Mouse (Mus musculus) intestine, embryonic 15.5 days (tissue): Measurements from ENCODE around the gene Adgra3. TPM values are rescaled to one million over a fixed set of nuclear protein-coding genes. Genes with fewer than 3 reads are reported as not detected.

Experiments
- ATAC-seq: fragments of 200-750 bp; cut with Nextera tagmentation; 2 replicates; pipeline ENCODE4 v1.8.0; 2017; ENCODE audit warnings: moderate TSS enrichment, moderate library complexity
- H3K27ac ChIP-seq: fragments of 300-500 bp; sonication (generic); 2 replicates; pipeline ENCODE4 v1.5.1; 2015; ENCODE audit warnings: mild to moderate bottlenecking, inconsistent platforms
- H3K27me3 ChIP-seq: fragments of 300-500 bp; sonication (generic); replicated peaks from 2 replicates; pipeline ENCODE4 v1.6.1; 2015; ENCODE audit warnings: inconsistent platforms
- H3K36me3 ChIP-seq: fragments of 300-500 bp; sonication (generic); 2 replicates; pipeline ENCODE4 v1.6.1; 2015; ENCODE audit warnings: inconsistent platforms
- H3K4me1 ChIP-seq: fragments of 300-500 bp; sonication (generic); replicated peaks from 2 replicates; pipeline ENCODE4 v1.6.1; 2015; ENCODE audit warnings: inconsistent platforms
- H3K4me2 ChIP-seq: fragments of 300-500 bp; sonication (generic); replicated peaks from 2 replicates; pipeline ENCODE4 v1.6.1; 2015; ENCODE audit warnings: mild to moderate bottlenecking, inconsistent platforms
- H3K4me3 ChIP-seq: fragments of 300-500 bp; sonication (generic); replicated peaks from 2 replicates; pipeline ENCODE4 v1.5.1; 2015; ENCODE audit warnings: inconsistent platforms
- H3K9ac ChIP-seq: fragments of 300-500 bp; sonication (generic); 2 replicates; pipeline ENCODE4 v1.6.1; 2015; ENCODE audit warnings: inconsistent platforms
- H3K9me3 ChIP-seq: fragments of 300-500 bp; sonication (generic); 2 replicates; pipeline ENCODE4 v1.6.1; 2016; ENCODE audit warnings: inconsistent platforms
- WGBS: fragments of 180-500 bp; shearing (Covaris S2); methylation state at CpG from one replicate; pipeline ENCODE4 v1.1.7; 2015; 5-methylcytosine and 5-hydroxymethylcytosine counted together
- polyA plus RNA-seq: library from polyadenylated mRNA; unstranded; fragments of >200 nt; fragmentation: Nextera tagmentation; extraction: Ambion mirVana; gene quantifications from 2 replicates; pipeline ENCODE4 v1.2.1, GENCODE M21; 2015

Gene Adgra3
- polyA plus RNA-seq, 1 experiment from 2014 or later, result 19.3 TPM

DNA sequence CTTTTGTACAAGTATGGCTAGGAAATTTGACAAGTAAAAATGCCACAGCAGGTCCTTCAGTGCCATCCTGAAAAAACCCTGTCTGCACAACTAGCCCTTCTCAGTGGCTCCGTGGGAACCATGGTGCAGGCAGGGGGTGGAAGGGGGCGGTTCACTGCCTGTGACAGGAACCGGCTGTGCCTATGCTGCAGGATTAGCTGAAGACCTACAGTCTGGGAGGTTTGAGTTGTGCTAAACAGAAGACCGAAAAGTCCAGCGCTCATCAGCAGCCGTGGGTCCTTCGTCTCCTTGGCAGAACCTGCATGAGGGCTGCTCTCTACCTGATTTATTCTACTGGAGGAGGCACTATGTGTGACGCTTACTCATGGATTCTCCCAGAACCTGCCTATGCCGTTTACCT is 59.0 kb downstream of the Adgra3 start:
- Histone ChIP-seq H3K36me3 (no peaks in the 10 kb centered on the region), H3K4me3 (no peak overlapping the region), H3K9me3 (no peaks in the 10 kb centered on the region), H3K9ac (no peak overlapping the region), H3K27me3 (no peaks in the 10 kb centered on the region), H3K4me2 (no peak overlapping the region), H3K4me1 (no peaks in the 10 kb centered on the region), H3K27ac (no peak overlapping the region)
- WGBS, result 52% methylated on average over 9 of the region's 9 CpGs
- peak; percentile 39; the same call in 1 of the 2 replicates for ATAC-seq

DNA sequence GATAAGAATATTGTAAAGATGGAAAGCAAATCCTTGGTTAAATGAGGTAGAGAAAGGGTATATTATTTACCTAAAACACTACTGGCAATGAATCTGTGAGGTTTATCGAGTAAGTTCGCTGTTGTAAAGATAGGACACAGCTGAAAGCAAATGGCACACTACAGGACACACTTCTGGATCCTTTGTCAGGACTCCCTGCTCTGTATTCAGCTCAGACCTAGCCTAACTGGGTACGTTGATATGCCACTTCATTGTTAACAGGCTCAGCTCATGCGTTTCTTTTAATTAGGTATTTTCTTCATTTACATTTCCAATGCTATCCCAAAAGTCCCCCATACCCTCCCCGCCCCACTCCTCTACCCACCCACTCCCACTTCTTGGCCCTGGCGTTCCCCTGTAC is 61.8 kb downstream of the Adgra3 start:
- no peak overlapping the region for H3K9ac ChIP-seq
- no peaks in the 10 kb centered on the region for H3K27me3 ChIP-seq
- H3K4me1 ChIP-seq, result no peaks in the 10 kb centered on the region
- no peaks in the 10 kb centered on the region for H3K36me3 ChIP-seq
- no peak overlapping the region for H3K27ac ChIP-seq
- ATAC-seq, result no peak
- H3K9me3 ChIP-seq, result no peaks in the 10 kb centered on the region
- H3K4me2 ChIP-seq, result no peak overlapping the region
- H3K4me3 ChIP-seq, result no peak overlapping the region
- WGBS, result 84% methylated on average over 6 of the region's 6 CpGs

DNA sequence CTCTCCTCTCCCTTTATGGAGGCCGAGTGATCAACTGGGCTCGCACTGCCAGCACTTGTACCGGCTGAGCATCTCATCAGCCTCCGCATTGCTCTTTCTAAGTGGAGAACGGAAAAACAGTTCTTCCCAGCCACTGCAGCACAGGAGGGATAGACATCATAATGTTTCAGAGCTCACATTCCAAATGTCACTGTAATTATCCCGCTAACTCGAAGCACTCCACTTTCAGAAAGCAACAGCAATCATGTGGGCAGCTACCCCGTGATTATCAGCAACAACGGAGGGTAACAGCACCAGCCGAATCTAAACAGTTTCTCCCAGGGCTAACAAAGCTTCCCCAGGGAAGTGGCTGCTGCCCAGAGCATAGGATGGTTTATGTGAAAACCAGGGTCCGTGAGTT is 62.3 kb downstream of the Adgra3 start:
- no peak overlapping the region for H3K4me3 ChIP-seq
- H3K4me1 ChIP-seq, result 0 out of 2 replicates have a peak, but pooled peaks cover 2% of the 10 kb centered on the region
- H3K4me2 ChIP-seq, result no peak overlapping the region
- no peaks in the 10 kb centered on the region for H3K36me3 ChIP-seq
- no peak for ATAC-seq
- no peak overlapping the region for H3K9ac ChIP-seq
- H3K27me3 ChIP-seq, result no peaks in the 10 kb centered on the region
- H3K27ac ChIP-seq, result no peak overlapping the region
- H3K9me3 ChIP-seq, result no peaks in the 10 kb centered on the region
- WGBS, result 52% methylated on average over 11 of the region's 11 CpGs

DNA sequence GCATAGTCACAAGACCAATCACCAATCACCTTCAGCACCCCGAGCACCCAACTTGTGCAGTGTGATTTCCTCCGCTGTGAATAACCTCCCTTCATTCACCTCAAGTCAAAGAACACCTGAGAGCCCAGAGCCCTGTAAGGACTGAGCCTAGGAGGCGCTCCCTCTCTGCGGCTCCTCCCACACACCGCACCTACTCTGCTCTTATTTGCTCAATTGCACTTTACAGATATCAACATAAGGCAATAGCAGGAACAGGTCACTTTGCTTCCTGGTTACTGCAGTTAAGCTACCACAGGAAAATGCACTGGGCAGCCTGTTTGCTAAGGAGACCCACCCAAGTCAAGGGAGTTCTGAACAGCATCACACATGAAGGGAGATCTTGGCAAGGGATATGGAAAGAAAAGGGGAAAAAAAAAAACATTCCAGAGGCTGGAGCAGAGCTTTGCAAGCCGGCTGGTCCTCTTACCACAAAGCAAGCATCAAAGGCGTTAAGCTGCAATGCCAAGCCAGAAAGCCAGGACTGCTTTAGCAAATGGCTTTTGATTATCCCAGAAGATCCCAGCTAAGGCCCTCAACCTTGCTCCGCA is 68.0 kb downstream of the Adgra3 start:
- Histone ChIP-seq H3K4me2 (no peak overlapping the region), H3K27ac (no peak overlapping the region; the same call in 1 of the 2 replicates), H3K36me3 (0 out of 2 replicates have a peak, but pooled peaks cover 3% of the 10 kb centered on the region), H3K9me3 (no peaks in the 10 kb centered on the region), H3K4me1 (peaks cover 13% of the 10 kb centered on the region; the same call in 1 of the 2 replicates), H3K4me3 (no peak overlapping the region), H3K9ac (no peak overlapping the region), H3K27me3 (no peaks in the 10 kb centered on the region)
- WGBS, result 66% methylated on average over 8 of the region's 8 CpGs
- peak; percentile 98 for ATAC-seq

DNA sequence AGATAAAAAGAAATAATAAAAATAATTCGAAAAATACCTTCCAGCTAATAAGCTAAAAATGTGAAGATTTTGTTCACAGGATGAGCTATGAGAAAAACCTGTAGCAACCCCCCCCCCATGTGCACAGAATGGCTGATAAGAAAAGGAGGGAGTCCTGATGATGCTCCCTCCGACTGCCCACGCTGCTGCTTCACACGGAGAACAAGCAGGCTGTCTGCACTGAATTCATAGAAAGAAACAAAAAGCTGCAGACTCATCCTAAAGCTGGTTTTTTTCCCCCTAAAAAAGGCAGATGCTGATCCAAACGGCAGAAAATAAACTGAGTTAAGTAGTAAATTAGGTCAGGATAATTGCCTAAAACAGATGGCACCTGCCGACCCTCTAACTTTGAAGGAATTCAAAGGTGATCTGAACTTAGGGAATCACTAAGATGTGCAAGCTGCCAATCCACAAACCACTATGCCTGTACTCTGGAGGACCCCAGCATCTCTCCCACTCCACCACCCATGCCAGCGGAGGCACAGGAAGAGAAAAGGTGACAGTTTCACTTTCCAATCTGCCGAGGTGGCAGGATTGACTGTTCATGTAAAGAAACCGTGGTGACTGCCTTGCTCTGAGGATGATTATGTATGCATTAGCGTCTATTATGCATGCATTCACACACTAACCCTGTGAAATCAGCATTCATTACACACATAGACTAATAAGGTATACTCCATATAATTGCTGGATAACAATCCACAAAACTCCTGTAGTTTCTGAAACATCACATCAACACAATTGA is 70.6 kb downstream of the Adgra3 start:
- ATAC-seq, result no peak
- Histone ChIP-seq H3K27me3 (no peaks in the 10 kb centered on the region), H3K27ac (no peak overlapping the region), H3K4me3 (no peak overlapping the region), H3K36me3 (0 out of 2 replicates have a peak, but pooled peaks cover 3% of the 10 kb centered on the region), H3K4me2 (no peak overlapping the region), H3K9me3 (no peaks in the 10 kb centered on the region), H3K9ac (no peak overlapping the region), H3K4me1 (peaks cover 13% of the 10 kb centered on the region; the same call in 1 of the 2 replicates)
- 77% methylated on average over 10 of the region's 10 CpGs for WGBS

DNA sequence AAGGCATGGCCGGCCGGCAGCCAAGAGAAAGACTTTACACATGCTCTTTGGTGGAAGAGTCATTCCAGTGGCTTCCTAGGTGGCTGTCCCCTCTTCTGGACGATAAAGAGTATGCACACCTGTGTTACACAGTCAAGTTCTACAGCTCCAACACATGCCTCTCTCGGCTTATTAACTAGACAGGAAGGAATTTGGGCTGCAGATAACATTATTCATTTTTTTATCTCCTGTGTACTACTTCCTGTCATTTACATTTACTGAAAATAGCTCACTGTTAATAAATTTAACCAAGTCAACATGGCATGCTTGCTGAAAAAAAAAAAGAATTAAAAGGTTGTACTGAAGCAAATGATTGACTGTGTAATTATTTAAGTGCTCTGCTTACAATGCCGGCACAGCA is 78.1 kb downstream of the Adgra3 start:
- no peak overlapping the region for H3K9ac ChIP-seq
- H3K4me3 ChIP-seq, result no peak overlapping the region
- H3K27ac ChIP-seq, result no peak overlapping the region
- ATAC-seq, result no peak
- no peak overlapping the region for H3K4me2 ChIP-seq
- no peaks in the 10 kb centered on the region for H3K27me3 ChIP-seq
- H3K9me3 ChIP-seq, result no peaks in the 10 kb centered on the region
- no peaks in the 10 kb centered on the region; the same call in 1 of the 2 replicates for H3K36me3 ChIP-seq
- 54% methylated on average over 5 of the region's 5 CpGs for WGBS
- H3K4me1 ChIP-seq, result no peaks in the 10 kb centered on the region

DNA sequence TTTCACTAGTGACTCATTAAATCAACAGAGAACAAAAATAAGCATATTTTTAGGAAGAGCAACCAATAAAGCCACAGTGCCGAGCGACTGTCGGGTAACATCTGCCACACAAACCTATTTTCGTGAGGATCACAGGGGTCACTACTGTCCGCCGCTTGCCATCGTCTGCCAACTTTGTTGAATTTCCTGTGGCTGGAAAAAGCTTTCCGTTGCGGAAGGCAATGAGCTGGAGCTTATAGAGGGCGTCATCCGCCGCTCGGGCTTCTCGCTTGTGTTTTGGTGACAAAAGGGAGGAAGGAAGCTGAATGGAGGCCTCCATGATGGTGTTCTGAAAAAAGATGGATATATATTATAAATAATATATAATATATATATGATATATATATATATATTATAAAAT is 79.6 kb downstream of the Adgra3 start:
- no peak overlapping the region for H3K9ac ChIP-seq
- H3K9me3 ChIP-seq, result no peaks in the 10 kb centered on the region
- WGBS, result 89% methylated on average over 14 of the region's 14 CpGs
- H3K27ac ChIP-seq, result no peak overlapping the region
- no peak overlapping the region for H3K4me3 ChIP-seq
- ATAC-seq, result no peak
- no peaks in the 10 kb centered on the region for H3K27me3 ChIP-seq
- no peaks in the 10 kb centered on the region for H3K4me1 ChIP-seq
- no peaks in the 10 kb centered on the region; the same call in 1 of the 2 replicates for H3K36me3 ChIP-seq
- H3K4me2 ChIP-seq, result no peak overlapping the region

DNA sequence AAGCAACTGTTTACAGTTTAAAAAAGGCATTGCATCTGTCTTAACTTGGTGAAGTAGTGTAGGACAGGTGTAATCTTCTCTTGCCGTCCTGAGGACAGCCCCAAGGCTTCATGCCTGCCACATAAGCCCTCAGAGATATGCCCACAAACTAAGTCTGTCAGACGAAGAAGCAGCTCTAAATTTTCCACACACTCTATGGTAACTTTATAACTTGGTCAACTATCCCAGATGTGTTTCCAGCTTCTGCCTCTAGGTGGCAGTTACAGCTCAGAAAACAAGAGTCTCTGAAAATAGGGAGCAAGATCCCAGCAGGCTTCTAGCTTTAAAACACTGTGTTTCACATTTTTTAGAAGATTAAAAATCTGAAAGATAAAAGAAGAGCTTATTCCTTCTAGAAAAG is 82.8 kb downstream of the Adgra3 start:
- Histone ChIP-seq H3K4me2 (no peak overlapping the region), H3K27me3 (no peaks in the 10 kb centered on the region), H3K36me3 (peaks cover 4% of the 10 kb centered on the region; the same call in 1 of the 2 replicates), H3K4me1 (no peaks in the 10 kb centered on the region), H3K27ac (no peak overlapping the region), H3K9ac (no peak overlapping the region), H3K9me3 (no peaks in the 10 kb centered on the region), H3K4me3 (no peak overlapping the region)
- whole genome bisulfite sequencing, result 52% methylated on average over 2 of the region's 2 CpGs
- peak; percentile 59 for ATAC-seq

DNA sequence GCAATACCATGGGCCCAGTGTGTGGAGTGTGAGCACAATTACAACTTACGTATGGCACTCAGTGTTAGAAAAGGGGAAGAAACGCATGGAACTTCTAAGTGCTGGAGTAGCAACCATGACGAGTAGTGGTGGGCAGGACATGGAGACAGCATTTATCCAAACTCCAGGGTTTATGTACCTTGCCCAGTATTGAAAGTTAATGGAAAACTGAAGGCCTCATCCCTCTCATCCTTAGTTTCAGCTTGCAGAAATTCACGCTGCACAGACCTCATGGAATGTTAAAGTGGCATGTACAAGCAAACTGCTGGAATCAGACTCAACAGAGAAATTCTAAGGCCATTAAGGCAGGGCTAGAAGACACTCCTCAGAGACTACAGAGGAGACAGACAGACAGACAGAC is 84.6 kb downstream of the Adgra3 start:
- no peak overlapping the region for H3K9ac ChIP-seq
- H3K27ac ChIP-seq, result no peak overlapping the region
- WGBS, result 92% methylated on average over 4 of the region's 4 CpGs
- no peaks in the 10 kb centered on the region for H3K9me3 ChIP-seq
- no peak overlapping the region for H3K4me3 ChIP-seq
- no peak for ATAC-seq
- H3K4me2 ChIP-seq, result no peak overlapping the region
- H3K36me3 ChIP-seq, result peaks cover 4% of the 10 kb centered on the region; the same call in 1 of the 2 replicates
- H3K27me3 ChIP-seq, result no peaks in the 10 kb centered on the region
- H3K4me1 ChIP-seq, result no peaks in the 10 kb centered on the region

DNA sequence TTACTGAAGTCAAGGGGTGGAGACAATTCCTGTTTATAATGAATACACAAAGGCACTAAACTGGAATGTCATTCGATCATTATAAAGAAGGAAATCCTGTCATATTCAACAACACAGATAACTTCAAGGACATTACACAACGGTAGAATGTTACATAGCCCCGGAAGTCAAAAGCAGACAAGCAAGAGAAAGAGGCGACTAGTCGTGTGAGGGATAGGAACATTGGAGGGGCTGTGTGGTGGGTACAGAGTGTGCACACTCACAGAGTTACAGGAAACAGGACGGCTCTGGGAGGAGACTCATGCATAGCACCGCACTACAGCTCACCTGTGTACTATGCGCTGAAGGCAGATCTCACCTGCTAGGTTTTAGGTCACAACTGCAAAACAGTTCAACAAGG is 89.1 kb downstream of the Adgra3 start:
- WGBS, result 79% methylated on average over 8 of the region's 8 CpGs
- Histone ChIP-seq H3K4me2 (no peak overlapping the region), H3K9me3 (no peaks in the 10 kb centered on the region), H3K4me1 (no peaks in the 10 kb centered on the region), H3K36me3 (0 out of 2 replicates have a peak, but pooled peaks cover 4% of the 10 kb centered on the region), H3K9ac (no peak overlapping the region), H3K4me3 (no peak overlapping the region), H3K27me3 (no peaks in the 10 kb centered on the region), H3K27ac (no peak overlapping the region)
- no peak for ATAC-seq

DNA sequence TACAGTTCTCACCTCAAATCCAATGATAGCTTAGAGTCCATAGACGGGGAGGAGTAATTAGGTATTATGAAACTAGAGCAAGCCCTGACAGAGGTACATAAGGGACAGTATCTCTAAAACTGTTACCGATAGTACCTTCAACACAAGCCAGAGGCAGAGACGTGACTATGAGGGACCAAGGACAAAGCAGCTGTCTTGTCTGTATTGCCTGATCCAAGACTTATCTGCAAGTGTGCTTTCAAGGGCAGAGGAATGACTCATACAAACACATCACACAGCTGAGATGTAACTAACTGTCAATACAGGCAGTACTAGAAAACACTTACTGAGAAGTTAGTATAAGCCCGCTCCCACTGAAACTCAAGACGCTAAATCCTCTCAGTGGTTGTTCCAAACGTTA is 91.1 kb downstream of the Adgra3 start:
- Histone ChIP-seq H3K4me1 (no peaks in the 10 kb centered on the region), H3K27me3 (no peaks in the 10 kb centered on the region), H3K27ac (no peak overlapping the region), H3K4me2 (no peak overlapping the region), H3K9ac (no peak overlapping the region), H3K36me3 (0 out of 2 replicates have a peak, but pooled peaks cover 8% of the 10 kb centered on the region), H3K4me3 (no peak overlapping the region), H3K9me3 (no peaks in the 10 kb centered on the region)
- 86% methylated on average over 6 of the region's 6 CpGs for WGBS
- ATAC-seq, result no peak

DNA sequence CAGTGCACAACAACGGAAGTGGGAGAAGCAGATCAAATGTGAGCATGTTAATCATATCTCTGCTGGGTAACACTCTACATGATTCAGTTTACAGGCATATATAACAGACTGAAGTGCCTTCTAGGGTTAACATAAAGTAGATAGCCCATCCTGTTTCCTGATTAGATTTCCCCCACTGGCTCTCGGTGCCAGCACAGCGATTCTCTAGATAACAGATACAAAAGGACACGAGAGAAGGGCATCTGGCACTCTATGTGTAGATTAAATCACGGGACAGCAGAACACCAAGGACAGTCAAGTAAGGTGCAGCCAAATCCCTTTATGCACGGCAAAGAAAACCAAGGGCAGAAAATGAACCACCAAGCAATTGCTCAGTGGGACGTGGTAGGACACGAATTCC is 93.0 kb downstream of the Adgra3 start:
- WGBS, result 70% methylated on average over 8 of the region's 8 CpGs
- no peak overlapping the region for H3K27ac ChIP-seq
- ATAC-seq, result no peak

More for the DNA sequence above, 93.0 kb downstream of the Adgra3 start:
- H3K9me3 ChIP-seq, result no peaks in the 10 kb centered on the region
- no peak overlapping the region for H3K4me3 ChIP-seq
- no peak overlapping the region for H3K4me2 ChIP-seq
- peaks cover 7% of the 10 kb centered on the region for H3K36me3 ChIP-seq
- H3K9ac ChIP-seq, result no peak overlapping the region
- no peaks in the 10 kb centered on the region for H3K4me1 ChIP-seq
- H3K27me3 ChIP-seq, result no peaks in the 10 kb centered on the region
